26 mouse cellular contexts compared by ENCODE assay signal in the genomic region with DNA sequence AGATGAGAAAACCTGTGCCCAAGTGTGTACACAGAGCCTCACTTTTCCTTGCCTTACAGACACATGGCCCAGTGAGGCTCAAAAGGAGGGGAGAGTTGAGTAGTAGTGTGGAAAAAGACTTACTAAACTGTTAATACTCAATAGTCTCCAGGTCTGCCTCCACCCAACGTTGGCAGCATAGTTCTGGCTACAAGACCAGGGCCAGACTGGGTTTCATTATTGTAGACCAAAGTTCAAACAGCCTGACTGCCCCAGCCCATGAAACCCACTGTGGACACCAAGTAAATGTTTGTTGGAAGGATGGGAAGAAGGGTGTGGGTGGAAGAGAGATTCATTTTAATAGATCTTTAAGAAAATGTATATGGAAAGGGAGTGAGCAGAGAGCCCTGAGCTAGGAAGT. TPM values are rescaled to one million over a fixed set of nuclear protein-coding genes. Genes with fewer than 3 reads are reported as not detected.
DNase-seq lines count a peak whose midpoint lies in the region; ATAC-seq and TF ChIP-seq lines count a peak whose summit lies in the region.
"Had no signal": no experiment of that assay in that cellular context is flagged by ENCODE, and none has a peak within 500 bp of the region (broad histone marks: within the 10 kb centered on the region; RNA-seq: fewer than 3 reads in every experiment).

No protein-coding gene starts in this region.

- no peak overlapping the region for H3K9ac ChIP-seq in kidney, embryonic 15.5 days
- H3K9ac ChIP-seq: embryonic facial prominence, embryonic 13.5 days; embryonic facial prominence, embryonic 15.5 days; forebrain, embryonic 12.5 days had no signal

- 63% methylated on average over 1 of the region's 1 CpGs for WGBS in kidney, embryonic 15.5 days
- 24% methylated on average over 1 of the region's 1 CpGs for WGBS in small intestine, adult 2 months

- ATAC-seq in kidney, embryonic 15.5 days (replicated peaks; ENCODE audit: low FRiP score) = no peak
- ATAC-seq: forebrain, embryonic 14.5 days had no signal

- no peaks in the 10 kb centered on the region for H3K27me3 ChIP-seq in kidney, embryonic 15.5 days
- H3K27me3 ChIP-seq in small intestine, adult 2 months (ENCODE audit: control insufficient read depth, insufficient read depth, low read length) = no peaks in the 10 kb centered on the region
- H3K27me3 ChIP-seq: embryonic facial prominence, embryonic 13.5 days; embryonic facial prominence, embryonic 15.5 days; forebrain, embryonic 12.5 days had no signal

- no peak for TF ChIP-seq CTCF in small intestine, adult 2 months (IDR thresholded peaks at IDR 0.05; ENCODE audit: extremely low read depth, insufficient read length, insufficient replicate concordance, low read depth, low read length)

- H3K36me3 ChIP-seq in kidney, embryonic 15.5 days = no peaks in the 10 kb centered on the region
- H3K36me3 ChIP-seq in small intestine, adult 2 months (ENCODE audit: control insufficient read depth, insufficient read depth, low read length) = no peaks in the 10 kb centered on the region
- H3K36me3 ChIP-seq: embryonic facial prominence, embryonic 13.5 days; embryonic facial prominence, embryonic 15.5 days; forebrain, embryonic 10.5 days; forebrain, embryonic 12.5 days had no signal

- TF ChIP-seq POLR2A in small intestine, adult 2 months (IDR thresholded peaks at IDR 0.05; ENCODE audit: low read depth, low read length) = no peak

- H3K27ac ChIP-seq in kidney, embryonic 15.5 days = no peak overlapping the region
- peak overlapping the region; percentile 35; the same call in 1 of the 2 replicates for H3K27ac ChIP-seq in small intestine, adult 2 months (ENCODE audit: insufficient read depth, low read depth, low read length)
- H3K27ac ChIP-seq: embryonic facial prominence, embryonic 13.5 days; embryonic facial prominence, embryonic 15.5 days; forebrain, embryonic 10.5 days; forebrain, embryonic 12.5 days had no signal

- peaks cover 6% of the 10 kb centered on the region for H3K4me1 ChIP-seq in kidney, embryonic 15.5 days
- peaks cover 36% of the 10 kb centered on the region for H3K4me1 ChIP-seq in small intestine, adult 2 months (ENCODE audit: control insufficient read depth, insufficient read depth, insufficient read length, low read length)
- H3K4me1 ChIP-seq: embryonic facial prominence, embryonic 15.5 days; forebrain, embryonic 12.5 days had no signal

- H3K4me3 ChIP-seq in kidney, embryonic 15.5 days (replicated peaks) = no peak overlapping the region
- H3K4me3 ChIP-seq in small intestine, adult 2 months (ENCODE audit: low read depth, low read length) = no peak overlapping the region
- H3K4me3 ChIP-seq: embryonic facial prominence, embryonic 13.5 days; embryonic facial prominence, embryonic 15.5 days; erythroblast, embryonic 14.5 days; forebrain, embryonic 10.5 days; forebrain, embryonic 12.5 days had no signal

- H3K4me2 ChIP-seq in kidney, embryonic 15.5 days = no peak overlapping the region
- H3K4me2 ChIP-seq: embryonic facial prominence, embryonic 13.5 days; embryonic facial prominence, embryonic 15.5 days; forebrain, embryonic 12.5 days had no signal

- DNase-seq in kidney, adult 11 months = peak; percentile 44
- DNase-seq in kidney, postnatal 14 days = no peak
- peak; percentile 47 to 48 for DNase-seq in kidney, adult 8-10 months
- DNase-seq in kidney, postnatal 4 days = no peak
- DNase-seq in kidney, postnatal 36 days = peak; percentile 38 to 48
- DNase-seq: adrenal gland, adult 2 months; adrenal gland, postnatal 10 days; adrenal gland, postnatal 25 days; cerebellum, adult 11 months; cerebellum, adult 18-20 months; cerebellum, adult 8-10 months; cerebellum, adult 9-11 months; cerebellum, postnatal 14 days; cerebellum, postnatal 36 days; embryo, embryonic 11 days had no signal

- H3K9me3 ChIP-seq in kidney, embryonic 15.5 days (replicated peaks) = no peaks in the 10 kb centered on the region
- H3K9me3 ChIP-seq: embryonic facial prominence, embryonic 13.5 days; embryonic facial prominence, embryonic 15.5 days; forebrain, embryonic 10.5 days; forebrain, embryonic 12.5 days had no signal

RNA-seq across cellular contexts. Expression of a gene that starts 13.9 kb away (rescaled TPM):
- polyA plus RNA-seq in kidney, embryonic 15.5 days (2015; fragmentation: Nextera tagmentation; extraction: Ambion mirVana) = 4.6 and 4.8 TPM in 2 replicates
- polyA plus RNA-seq in small intestine, adult 2 months (2012; rRNA removed) = 61.3 and 205 TPM in 2 replicates

RNA-seq across cellular contexts. Expression of a gene that starts 54.8 kb away (rescaled TPM):
- 7.9 and 8.9 TPM in 2 replicates for polyA plus RNA-seq in kidney, embryonic 15.5 days (2015; fragmentation: Nextera tagmentation; extraction: Ambion mirVana)
- polyA plus RNA-seq in small intestine, adult 2 months (2012; rRNA removed) = not detected in 2 replicates
- polyA plus RNA-seq: brain, embryonic 14.5 days; C2C12; embryonic facial prominence, embryonic 11.5 days; embryonic facial prominence, embryonic 13.5 days; erythroblast, embryonic 14.5 days; forebrain, embryonic 10.5 days; forebrain, embryonic 12.5 days; forebrain, embryonic 14.5 days had no signal

Comparison
In these comparisons a context has a peak if more than half of its experiments do, and no peak if none do; other contexts are left out.
1. DNase-seq: peak in kidney, adult 11 months (single experiment), kidney, adult 8-10 months (2 of 2) and kidney, postnatal 36 days (2 of 2); none in kidney, postnatal 14 days (single experiment) and kidney, postnatal 4 days (0 of 2).
2. RNA of a gene that starts 13.9 kb away (polyA plus RNA-seq): 61.3 to 205 TPM in small intestine, adult 2 months; 4.6 to 4.8 TPM in kidney, embryonic 15.5 days; every median in the first group is over 10 times any median in the second.